Mouse (Mus musculus): ENCODE data around the gene Dnase2a. TPM values are rescaled to one million over a fixed set of nuclear protein-coding genes. Genes with fewer than 3 reads are reported as not detected.

The Dnase2a gene
- 1 to 10 TPM; 5.9 to 7.3 TPM for total RNA-seq (2021)
- long read RNA-seq, experiment 1, partial matches to known transcripts = 0 of 3 reads
- long read RNA-seq, experiment 1, other reads (novel, unspliced or antisense) = 1 of 3 reads
- long read RNA-seq, experiment 2, partial matches to known transcripts = 1 of 3 reads
- long read RNA-seq, experiment 2, other reads (novel, unspliced or antisense) = 0 of 3 reads

DNA sequence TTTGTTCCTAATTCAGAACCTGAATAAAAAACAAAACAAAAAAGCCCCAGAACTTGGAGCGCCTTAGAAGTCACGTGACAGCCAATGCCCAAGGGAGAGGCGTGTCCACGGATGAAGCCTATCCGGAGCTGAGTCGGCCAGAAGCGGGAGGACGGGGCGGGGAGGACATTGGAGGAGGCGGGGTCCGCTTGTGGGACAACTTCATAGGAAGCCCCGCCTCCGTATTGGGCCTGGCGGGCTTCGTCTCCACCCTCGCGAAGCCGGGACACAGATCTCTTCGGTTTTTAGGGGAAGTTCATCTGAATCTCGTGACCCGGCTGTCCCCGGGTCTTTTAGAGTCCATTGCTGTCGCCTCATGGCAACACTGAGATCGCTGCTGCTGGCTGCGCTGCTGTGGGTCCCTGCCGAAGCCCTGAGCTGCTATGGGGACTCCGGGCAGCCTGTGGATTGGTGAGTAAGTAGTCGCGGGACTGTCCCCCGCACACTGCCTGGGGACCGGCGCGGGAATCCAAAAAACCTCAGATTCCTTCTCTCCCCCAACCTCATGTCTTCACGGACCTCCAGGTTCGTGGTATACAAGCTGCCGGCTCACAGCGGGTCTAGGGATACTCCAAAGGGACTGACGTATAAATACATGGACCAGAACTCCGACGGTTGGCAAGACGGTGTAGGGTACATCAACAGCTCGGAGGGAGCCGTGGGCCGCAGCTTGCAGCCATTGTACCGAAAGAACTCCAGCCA, at the start of gene Dnase2a:
Gene Dnase2a, plus strand, starts transcription at position 140 of the 741 bp plus-strand sequence.
- DNase-seq = peak; percentile 95 to 96
- intact Hi-C loops (cut with DNase I) = no loop called here

DNA sequence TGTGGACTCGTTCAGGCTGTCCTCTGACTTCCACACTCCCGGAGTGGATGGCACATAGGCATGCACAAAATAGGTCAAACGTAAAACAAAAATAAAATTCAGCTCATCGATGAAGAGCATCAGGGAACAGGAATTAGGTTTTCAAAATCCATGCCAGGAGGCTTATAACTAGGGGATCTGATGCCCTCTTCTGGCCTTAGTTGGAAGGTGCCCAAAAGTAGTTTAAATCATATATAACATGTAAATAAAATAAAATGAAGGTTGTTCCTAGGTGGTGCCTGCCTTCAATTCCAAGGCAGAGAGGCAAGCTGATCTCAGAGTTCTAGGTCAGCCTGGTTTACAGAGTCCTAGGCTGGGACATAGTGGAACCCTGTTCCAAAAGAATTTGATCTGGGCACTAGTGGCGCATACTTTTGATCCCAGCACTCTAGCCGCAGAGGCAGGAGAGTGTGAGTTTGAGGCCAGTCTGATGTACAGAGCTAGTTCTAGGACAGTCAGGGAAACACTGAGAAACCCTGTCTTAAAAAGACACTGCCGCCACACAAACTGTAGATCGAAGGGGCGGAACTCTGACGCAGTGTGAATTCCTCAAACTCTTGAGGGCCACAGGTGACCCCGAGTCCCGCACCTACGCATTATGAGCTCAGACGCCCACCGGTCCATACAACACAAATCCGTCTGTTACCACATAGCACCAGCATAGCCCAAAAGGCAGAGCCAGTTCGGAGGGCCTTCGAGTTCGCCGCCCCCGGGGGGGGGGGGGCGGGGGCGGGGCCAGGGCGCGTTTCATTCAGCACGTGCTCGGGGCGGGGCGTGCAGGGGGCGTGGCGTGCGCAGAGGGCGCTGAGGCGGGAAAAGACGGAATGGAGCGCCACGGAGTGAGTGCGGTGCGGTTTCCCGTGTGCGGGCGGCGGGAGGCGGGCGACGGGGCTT, 36.7 kb upstream of the Dnase2a start, which contains the start of gene Syce2:
Gene Syce2, plus strand, starts transcription at position 736 of the 933 bp plus-strand sequence.
- peak; percentile 78 to 86 for DNase-seq

DNA sequence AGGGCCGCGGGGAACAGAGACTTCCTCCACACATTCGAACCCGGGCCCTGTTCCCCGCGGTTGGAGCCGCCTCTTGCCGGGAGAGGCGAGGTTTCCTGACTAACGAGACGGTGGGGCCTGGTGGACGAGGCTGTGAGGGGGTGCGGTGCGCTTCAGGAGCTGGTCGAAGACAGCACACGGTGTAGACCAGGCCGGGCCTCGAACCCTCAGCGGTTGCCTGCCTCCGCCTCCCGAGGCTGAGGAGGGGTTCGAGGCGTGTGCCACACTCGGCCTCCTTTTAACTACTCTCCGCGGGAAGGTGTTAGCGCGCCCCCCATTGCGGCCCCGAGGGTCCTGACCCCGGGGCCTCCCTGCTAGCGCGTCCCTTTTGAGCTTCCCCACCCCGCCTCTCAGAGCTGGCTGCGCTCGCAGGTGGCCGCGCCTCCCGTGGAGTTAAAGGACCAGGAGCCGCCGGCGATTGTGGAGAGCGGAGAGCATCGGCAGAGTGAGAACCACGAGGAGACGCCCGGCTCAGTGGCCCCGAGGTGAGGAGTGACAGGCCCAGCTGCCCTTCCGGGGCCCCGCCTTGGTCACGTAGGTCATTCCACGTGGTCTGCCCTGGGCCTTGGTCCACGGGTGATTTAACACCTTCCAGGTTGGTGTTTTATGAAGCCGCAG, 35.9 kb upstream of the Dnase2a start:
- intact Hi-C loops (cut with DNase I) = no loop called here
- DNase-seq = peak; percentile 26 to 30

More for the DNA sequence above, 36.7 kb upstream of the Dnase2a start, which contains the start of gene Syce2:
- intact Hi-C loops (cut with DNase I) = no loop called here

DNA sequence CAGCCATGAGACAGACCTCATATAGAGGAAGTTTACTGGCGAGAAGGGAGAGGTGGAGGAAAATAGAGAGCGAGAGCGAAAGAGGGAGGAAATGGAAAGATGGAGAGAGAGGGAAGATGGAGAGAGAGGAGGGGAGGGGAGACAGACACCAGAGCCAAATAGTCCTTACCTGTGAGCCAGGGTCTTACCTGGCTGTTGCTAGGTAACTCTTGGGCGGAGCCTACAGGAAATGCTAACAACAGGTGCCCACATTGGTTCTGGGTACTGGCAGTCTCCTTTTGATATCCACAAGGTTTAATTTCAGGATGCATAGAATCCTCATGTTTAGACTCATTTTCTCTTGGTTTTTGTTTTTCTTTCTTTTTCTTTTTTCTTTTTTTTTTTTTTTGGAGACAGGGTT, 35.3 kb upstream of the Dnase2a start:
- no peak for DNase-seq
- intact Hi-C loops (cut with DNase I) = no loop called here

DNA sequence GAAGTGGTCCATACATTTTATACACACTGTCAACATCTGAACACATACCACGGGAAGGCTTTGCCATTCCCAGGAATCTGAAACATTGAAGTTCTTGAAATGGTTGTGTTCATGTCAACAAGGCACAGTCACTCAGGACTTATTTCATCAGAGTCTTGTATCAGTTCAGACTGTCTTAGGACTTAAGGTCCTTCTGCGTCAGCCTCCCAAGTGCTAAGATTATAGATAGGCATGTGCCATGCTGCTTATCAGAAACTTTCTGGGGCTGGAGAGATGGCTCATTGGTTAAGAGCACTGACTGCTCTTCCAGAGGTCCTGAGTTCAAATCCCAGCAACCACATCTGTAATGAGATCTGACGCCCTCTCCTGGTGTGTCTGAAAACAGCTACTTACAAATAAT, 34.0 kb upstream of the Dnase2a start:
- intact Hi-C loops (cut with DNase I) = no loop called here
- DNase-seq = no peak

DNA sequence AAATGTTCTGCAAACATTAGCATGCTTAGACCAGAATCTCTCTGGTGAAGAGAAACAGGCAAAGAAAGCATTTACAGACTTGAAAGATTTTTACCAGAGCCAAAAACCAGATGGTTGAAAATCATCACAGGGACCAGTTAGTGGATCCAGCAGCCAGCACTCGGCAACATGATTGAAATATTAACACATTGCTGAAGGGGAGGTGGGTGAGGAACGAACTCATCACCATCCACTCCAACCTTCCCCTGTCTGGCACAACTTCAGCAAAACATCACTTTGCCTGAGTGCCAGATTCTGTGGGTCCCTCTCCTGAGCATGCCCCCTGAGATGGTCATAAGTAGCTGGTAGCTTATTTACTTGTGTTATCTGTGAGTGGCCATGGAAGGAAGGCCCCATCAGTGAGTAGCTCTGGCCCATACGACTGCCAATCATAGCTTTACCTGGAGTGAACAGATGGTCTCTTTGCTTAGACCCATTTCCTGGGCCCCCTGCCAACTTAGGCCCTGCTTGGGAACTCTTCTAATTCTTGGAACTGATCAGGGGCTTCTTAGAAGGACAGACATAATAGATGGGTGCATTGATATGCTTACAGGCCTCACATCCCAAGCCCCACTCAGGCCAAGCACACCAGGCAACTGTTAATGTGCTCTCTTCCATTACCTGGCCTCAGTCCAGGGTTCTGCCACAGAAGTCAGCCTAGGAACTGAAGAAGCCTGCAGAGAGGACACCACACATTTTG, 30.9 kb upstream of the Dnase2a start:
- no peak for DNase-seq
- intact Hi-C loops (cut with DNase I) = no loop called here

DNA sequence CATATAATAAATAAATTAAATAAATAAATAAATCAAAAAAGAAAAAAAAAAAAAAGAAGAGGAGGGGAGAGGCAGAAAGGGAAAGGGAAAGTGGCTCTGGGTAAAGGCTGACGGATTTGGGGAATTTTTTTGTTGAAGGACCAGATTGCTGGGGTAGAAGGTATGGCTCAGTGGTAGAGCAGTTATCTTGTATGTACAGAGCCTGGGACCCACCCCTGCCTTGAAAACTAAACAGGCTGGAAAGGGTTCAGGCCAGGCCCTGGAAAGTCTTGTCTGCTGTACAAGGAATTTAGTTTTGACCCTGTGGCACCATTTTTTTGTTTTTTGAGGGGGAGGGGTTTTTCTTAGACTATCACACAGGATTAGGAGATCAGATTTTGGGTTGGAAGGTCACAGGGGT, 29.4 kb upstream of the Dnase2a start:
- intact Hi-C loops (cut with DNase I) = no loop called here
- no peak for DNase-seq

DNA sequence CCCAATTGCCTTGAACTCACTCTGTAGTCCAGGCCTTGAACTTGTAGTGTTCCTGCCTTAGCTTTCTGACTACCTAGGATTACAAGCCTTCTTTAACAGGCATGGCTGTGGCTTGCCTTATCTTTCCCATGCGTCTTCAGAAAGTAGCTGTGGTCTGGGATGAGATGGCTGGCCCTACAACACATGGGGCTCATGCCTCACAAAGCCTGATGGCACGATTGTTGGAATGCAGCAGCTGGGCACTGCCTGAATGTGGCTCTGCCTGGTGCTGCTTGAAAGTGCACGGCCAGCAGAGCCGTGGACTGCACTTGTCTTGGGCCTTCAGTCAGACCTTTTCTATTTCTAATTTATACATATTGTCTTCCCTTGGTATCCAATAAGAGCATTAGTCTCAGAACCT, 23.6 kb upstream of the Dnase2a start:
- intact Hi-C loops (cut with DNase I) = no loop called here
- DNase-seq = no peak

DNA sequence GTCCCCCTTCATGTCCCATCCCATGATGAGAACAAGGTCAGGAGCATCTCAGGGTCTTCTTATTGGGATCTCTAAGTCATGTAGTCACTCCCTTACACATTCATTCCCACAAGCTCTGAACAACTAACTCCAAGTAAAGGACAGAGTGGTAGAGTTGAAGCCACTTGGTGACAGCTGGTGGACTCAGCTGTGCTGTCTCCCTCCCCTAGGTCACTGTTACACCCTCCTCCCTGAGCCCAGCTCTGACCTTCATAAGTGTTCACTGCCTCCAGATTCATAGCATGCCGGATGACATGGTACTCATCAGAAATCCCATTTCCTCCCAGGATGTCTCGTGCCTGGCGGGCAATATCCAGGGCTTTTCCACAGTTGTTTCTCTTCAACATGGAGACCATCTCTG, 20.1 kb upstream of the Dnase2a start:
- intact Hi-C loops (cut with DNase I) = no loop called here

DNA sequence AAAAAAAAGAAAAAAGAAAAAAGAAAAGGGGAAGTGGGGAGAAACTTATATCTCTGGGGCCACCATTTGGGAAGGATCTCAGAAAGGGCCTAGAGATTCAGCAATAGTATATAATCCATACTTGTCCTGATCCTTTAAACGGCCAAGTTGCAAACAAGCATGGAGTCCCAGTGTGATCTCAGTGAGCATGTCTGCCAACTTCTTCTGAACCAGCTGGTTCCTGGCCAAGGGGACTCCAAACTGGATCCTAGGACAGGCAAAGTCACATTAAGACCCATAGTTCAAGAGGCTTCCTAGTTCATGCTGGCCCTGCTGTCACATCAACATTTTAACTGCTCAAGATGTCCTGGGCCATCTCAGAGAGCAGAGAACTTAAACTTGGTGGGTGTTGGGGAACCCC, 19.2 kb upstream of the Dnase2a start:
- DNase-seq = no peak
- intact Hi-C loops (cut with DNase I) = no loop called here

More for the DNA sequence above, 20.1 kb upstream of the Dnase2a start:
- DNase-seq = no peak

DNA sequence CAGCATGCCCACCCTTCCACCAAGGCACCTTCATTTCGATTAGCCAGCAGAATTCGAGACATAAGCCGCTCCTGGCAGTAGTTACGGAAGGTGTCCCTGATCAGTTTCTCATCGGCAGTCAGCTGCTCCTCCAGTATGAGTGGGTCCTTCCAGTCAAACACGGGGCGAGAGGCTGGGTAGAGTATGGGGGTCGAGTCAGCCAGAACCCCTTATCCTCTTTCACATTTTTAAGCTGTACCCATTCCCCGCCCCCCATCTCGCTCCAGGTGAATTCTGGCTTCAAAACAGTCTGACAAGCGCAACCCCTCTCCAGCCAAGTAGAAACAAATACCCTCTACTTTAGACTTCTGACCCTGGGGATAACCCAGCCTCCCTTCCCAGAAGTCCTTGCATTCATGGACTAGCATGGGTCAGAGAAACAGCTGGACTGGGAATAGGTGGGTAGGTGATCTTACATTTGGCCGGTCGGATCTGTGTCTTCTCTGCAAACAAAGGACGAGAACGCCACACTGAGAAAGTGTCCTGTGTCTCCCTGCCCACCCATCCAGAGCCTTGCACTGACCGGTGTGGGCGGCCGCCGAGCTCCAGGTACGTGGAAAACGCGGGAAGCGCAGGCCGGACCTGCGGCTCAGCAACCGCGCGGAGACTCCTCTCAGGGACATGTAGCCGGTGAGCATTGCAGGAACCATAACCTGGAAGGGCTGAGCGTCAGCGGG, 15.2 kb upstream of the Dnase2a start:
- intact Hi-C loops (cut with DNase I) = no loop called here

DNA sequence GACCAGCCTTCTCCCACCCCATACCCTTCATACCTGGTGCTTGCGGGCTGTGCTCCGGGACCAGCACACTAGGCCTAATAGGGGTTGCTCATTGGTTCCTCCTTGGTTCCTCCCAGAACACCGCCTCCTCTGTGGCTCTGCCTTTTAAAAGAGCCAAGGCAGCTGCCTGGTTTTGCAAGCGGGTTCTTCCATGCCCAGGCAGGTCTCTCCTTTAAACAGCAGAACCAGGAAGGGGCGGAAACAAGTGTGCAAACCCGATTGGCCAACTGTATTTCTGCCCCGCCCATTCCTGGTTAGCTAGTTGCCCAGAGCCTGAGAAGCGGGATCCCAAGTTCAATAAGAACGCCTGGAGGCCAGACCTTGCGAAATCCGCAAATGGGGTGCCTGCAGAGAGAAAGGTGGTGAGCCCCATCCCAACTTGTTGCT, 14.6 kb upstream of the Dnase2a start, which contains the start of gene Gcdh:
Gene Gcdh, minus strand, starts transcription at position 213 of the 426 bp plus-strand sequence.
- intact Hi-C loops (cut with DNase I) = no loop called here
- peak; percentile 87 to 90 for DNase-seq

More for the DNA sequence above, 15.2 kb upstream of the Dnase2a start:
- DNase-seq = no peak

DNA sequence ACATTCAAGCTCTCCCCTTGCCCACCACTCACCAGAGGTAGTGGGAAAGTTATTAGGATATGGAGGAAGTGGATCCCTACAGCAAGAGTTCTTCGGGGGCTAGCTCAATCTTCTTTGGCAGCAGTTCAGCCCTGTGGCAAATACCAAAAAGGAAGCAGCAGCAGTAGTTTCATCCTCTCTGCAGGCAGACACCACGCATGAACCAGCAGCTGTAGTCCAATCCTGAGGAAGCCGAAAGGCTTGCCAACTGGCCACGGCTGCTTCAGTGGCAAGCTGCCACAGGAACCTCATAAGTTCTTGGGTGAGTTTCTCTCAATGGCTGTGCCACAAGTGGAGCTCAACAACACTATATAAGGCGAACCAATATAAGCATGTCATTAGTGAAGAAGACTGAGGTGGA, 12.4 kb upstream of the Dnase2a start:
- intact Hi-C loops (cut with DNase I) = no loop called here
- no peak for DNase-seq

DNA sequence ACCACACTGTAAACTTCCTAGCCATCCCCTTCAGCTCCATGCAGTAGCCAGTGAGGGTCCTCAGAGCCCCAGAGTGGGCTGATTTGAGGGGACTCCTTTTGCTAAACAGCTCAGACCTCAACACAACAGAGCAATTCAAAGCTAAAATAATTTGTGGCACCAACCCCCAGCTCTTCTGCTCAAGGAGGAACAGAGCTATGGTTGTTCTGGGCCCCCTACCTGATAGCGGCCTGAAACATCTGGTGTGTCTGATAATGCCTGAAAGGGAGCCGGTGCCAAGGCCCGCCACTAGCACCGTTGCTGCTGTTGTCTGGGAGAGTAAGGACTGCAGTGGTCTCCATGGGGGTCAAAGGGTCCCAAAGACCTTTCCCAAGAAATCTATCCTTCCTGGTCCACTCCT, 7.3 kb upstream of the Dnase2a start:
- intact Hi-C loops (cut with DNase I) = no loop called here
- DNase-seq = no peak

DNA sequence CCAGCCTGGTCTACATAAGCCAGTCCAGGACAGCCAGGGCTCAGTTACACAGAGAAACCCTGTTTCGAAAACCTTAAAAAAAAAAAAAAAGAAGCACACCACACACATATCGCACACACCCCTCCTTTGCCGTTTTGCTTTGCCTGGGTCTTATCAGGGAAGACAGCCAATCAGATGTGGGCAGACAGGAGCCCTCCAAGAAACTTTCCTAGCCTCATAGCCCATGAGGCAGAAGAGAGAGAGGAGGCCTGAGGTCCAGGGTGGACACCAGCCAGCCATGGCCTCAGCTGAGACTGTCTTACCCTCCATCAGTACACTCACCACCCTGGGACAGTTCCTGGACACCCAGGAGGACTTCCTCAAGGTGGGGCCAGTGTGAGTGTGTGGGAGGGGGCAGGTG, 6.6 kb upstream of the Dnase2a start, which contains the start of gene Klf1:
Gene Klf1, plus strand, starts transcription at position 177 of the 400 bp plus-strand sequence.
- intact Hi-C loops (cut with DNase I) = loop anchor here (2.0 kb wide), 1 partner anchor 55 kb away; the partner anchor contains the start of gene Calr
- DNase-seq = no peak

DNA sequence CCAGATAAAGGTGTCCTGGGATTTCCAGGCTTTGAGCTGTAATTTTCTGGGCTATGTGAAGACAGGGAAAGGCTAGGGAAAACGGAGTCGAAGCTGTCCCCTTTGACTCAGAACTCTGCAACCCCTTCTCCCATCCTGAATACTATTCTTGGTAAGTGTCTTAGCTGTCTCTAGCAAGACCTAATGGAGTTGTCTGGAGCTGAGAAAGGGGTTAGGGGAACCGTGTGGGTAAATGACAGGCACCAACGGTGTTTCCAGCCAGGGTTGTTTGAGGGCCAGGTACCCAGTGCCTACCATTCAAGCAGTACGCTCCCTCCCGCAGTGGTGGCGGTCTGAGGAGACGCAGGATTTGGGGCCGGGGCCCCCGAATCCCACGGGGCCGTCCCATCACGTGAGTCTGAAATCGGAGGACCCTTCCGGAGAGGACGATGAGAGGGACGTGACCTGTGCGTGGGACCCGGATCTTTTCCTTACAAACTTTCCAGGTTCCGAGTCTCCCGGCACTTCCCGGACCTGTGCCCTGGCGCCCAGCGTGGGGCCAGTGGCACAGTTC, 5.9 kb upstream of the Dnase2a start:
- intact Hi-C loops (cut with DNase I) = loop anchor here (2.0 kb wide), 1 partner anchor 56 kb away; the partner anchor contains the start of gene Calr
- DNase-seq = no peak

DNA sequence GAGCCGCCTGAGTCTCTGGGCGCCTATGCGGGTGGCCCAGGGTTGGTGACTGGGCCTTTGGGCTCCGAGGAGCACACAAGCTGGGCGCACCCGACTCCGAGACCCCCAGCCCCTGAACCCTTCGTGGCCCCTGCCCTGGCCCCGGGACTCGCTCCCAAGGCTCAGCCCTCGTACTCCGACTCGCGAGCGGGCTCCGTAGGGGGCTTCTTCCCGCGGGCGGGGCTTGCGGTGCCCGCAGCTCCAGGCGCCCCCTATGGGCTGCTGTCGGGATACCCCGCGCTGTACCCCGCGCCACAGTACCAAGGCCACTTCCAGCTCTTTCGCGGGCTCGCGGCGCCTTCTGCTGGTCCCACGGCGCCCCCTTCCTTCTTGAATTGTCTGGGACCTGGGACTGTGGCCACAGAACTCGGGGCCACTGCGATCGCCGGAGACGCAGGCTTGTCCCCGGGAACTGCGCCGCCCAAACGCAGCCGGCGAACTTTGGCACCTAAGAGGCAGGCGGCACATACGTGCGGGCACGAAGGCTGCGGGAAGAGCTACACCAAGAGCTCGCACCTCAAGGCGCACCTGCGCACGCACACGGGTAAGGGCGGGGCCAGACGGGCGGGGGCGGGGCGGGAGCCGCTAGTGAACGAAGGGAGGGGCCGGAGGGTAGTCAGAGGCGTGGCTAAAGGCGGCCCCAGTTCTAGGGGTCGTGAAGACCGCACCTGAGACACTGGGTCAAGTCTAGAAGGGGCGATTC, 5.3 kb upstream of the Dnase2a start:
- intact Hi-C loops (cut with DNase I) = loop anchor here (2.0 kb wide), 1 partner anchor 56 kb away; the partner anchor contains the start of gene Calr
- peak; percentile 94 to 96 for DNase-seq

DNA sequence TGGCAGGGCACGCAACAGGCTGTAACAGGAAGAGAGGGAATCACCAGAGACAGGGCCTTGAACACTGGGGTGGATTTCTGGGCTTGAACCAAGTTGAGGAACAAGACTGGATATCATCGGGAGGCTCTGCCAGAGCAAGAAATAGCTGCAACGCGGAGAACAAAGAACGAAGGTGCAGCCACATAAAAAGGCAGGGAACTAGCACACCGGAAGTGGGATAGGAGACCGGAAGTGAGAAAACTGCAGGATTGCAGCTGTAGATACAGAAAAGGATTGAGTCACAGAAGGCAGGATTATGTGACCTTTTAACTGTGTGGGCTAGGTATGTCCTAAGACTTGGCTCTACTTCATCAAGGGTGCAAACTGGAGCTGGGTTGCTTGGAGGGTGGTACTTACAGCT, 4.0 kb upstream of the Dnase2a start:
- intact Hi-C loops (cut with DNase I) = no loop called here
- no peak for DNase-seq
